Mouse (Mus musculus) gastrocnemius, postnatal 10 days (tissue): ENCODE measurements around the gene Usp48. TPM values are rescaled to one million over a fixed set of nuclear protein-coding genes. Genes with fewer than 3 reads are reported as not detected.

ENCODE experiments used
- DNase-seq: peaks from one replicate; pipeline ENCODE4 v3.0.0; 2021; ENCODE audit warnings: mixed read lengths
- total RNA-seq, 2 experiments: library from RNA; stranded (reverse); gene quantifications; 2 replicates each; pipeline ENCODE4 v1.2.3; 2021

The Usp48 gene
- total RNA-seq, 2 experiments from 2014 or later = 26.4 to 44.1 TPM

- no peak for DNase-seq
Measured at GRCm38 (mm10) chr4:137661078-137661450, 67.5 kb downstream of the Usp48 start.

GRCm38 (mm10) chr4:137661547-137661946, 68.0 kb downstream of the Usp48 start:
- no peak for DNase-seq

- no peak for DNase-seq
Measured at GRCm38 (mm10) chr4:137663491-137663890, 69.9 kb downstream of the Usp48 start.

GRCm38 (mm10) chr4:137664433-137664979, 71.0 kb downstream of the Usp48 start, which contains the start of gene Rap1gap:
Rap1gap (plus strand) TSS chr4:137664726.
- DNase-seq = peak; percentile 42

- DNase-seq = no peak
Measured at GRCm38 (mm10) chr4:137664980-137665675, 71.6 kb downstream of the Usp48 start.

- no peak for DNase-seq
Measured at GRCm38 (mm10) chr4:137665791-137666190, 72.2 kb downstream of the Usp48 start.

GRCm38 (mm10) chr4:137666283-137666957, 72.9 kb downstream of the Usp48 start:
- no peak for DNase-seq

GRCm38 (mm10) chr4:137666958-137667345, 73.4 kb downstream of the Usp48 start:
- DNase-seq = no peak

- no peak for DNase-seq
Measured at GRCm38 (mm10) chr4:137667747-137668146, 74.2 kb downstream of the Usp48 start.

- DNase-seq = no peak
Measured at GRCm38 (mm10) chr4:137671711-137672500, 78.4 kb downstream of the Usp48 start.

GRCm38 (mm10) chr4:137675566-137675965, 82.0 kb downstream of the Usp48 start:
- DNase-seq = no peak

GRCm38 (mm10) chr4:137676057-137676456, 82.5 kb downstream of the Usp48 start:
- peak; percentile 81 for DNase-seq

GRCm38 (mm10) chr4:137676700-137677484, 83.3 kb downstream of the Usp48 start:
- no peak for DNase-seq

- DNase-seq = no peak
Measured at GRCm38 (mm10) chr4:137677906-137678305, 84.4 kb downstream of the Usp48 start.

GRCm38 (mm10) chr4:137678568-137678967, 85.0 kb downstream of the Usp48 start:
- DNase-seq = no peak

- no peak for DNase-seq
Measured at GRCm38 (mm10) chr4:137679979-137680550, 86.5 kb downstream of the Usp48 start.

GRCm38 (mm10) chr4:137680721-137681120, 87.2 kb downstream of the Usp48 start:
- no peak for DNase-seq

GRCm38 (mm10) chr4:137681408-137682104, 88.0 kb downstream of the Usp48 start:
- DNase-seq = peak; percentile 44

GRCm38 (mm10) chr4:137682961-137683453, 89.5 kb downstream of the Usp48 start:
- DNase-seq = peak; percentile 40

- DNase-seq = no peak
Measured at GRCm38 (mm10) chr4:137684830-137685343, 91.3 kb downstream of the Usp48 start.
